Mouse (Mus musculus) liver, embryonic 14.5 days (tissue): ENCODE measurements at regions not wholly inside any gene's neighbourhood (a gene's known extent, or its start where the extent isn't known, plus 50 kb on each side); places are given as distances from the start of the nearest gene placed in this dataset.
A peak's percentile ranks its signal among the peaks of the same experiment; 100 is the strongest.

Source experiments
- ATAC-seq: fragments of 200-750 bp; cut with Nextera tagmentation; 2 replicates; pipeline ENCODE4 v1.8.0; 2017; ENCODE audit warnings: moderate number of reproducible peaks, mild to moderate bottlenecking, moderate library complexity; ENCODE audit not compliant: insufficient read depth
- DNase-seq, 3 experiments: peaks; one replicate each; pipeline ENCODE4 v3.0.0-alpha.2; 2012 to 2013; ENCODE audit warnings: low read depth in 3 of 3, low spot score in 3 of 3
- H3K27ac ChIP-seq: fragments of 300-500 bp; sonication (generic); 2 replicates; pipeline ENCODE4 v1.5.1; 2014; ENCODE audit warnings: moderate library complexity, mild to moderate bottlenecking, control low read depth, inconsistent platforms
- H3K27me3 ChIP-seq: fragments of 300-500 bp; sonication (generic); 2 replicates; pipeline ENCODE4 v1.6.1; 2014; ENCODE audit warnings: mild to moderate bottlenecking, low read length, moderate library complexity; ENCODE audit not compliant: control insufficient read depth, insufficient read depth
- H3K36me3 ChIP-seq: fragments of 300-500 bp; sonication (generic); replicated peaks from 2 replicates; pipeline ENCODE4 v1.6.1; 2014; ENCODE audit warnings: low read depth; ENCODE audit not compliant: control insufficient read depth, insufficient read depth
- H3K4me1 ChIP-seq, 2 experiments: fragments of 200-500 bp in 1 of 2; fragments of 300-500 bp in 1 of 2; sonication (generic) in 1 of 2; replicated peaks; 2 replicates each; pipeline ENCODE4 v1.6.1; 2012 to 2014; ENCODE audit warnings: antibody characterized with exemption in 1 of 2, inconsistent platforms in 1 of 2, low read length in 1 of 2; ENCODE audit not compliant: control insufficient read depth in 2 of 2, insufficient read depth in 2 of 2
- H3K4me2 ChIP-seq: fragments of 300-500 bp; sonication (generic); 2 replicates; pipeline ENCODE4 v1.6.1; 2014; ENCODE audit warnings: low read depth, mild to moderate bottlenecking, control low read depth, moderate library complexity
- H3K4me3 ChIP-seq, 2 experiments: fragments of 200-500 bp in 1 of 2; fragments of 300-500 bp in 1 of 2; sonication (generic) in 1 of 2; 2 replicates each; pipeline ENCODE4 v1.5.1; 2012 to 2014; ENCODE audit warnings: low read depth in 2 of 2, low read length in 2 of 2, mild to moderate bottlenecking in 2 of 2, control low read depth in 1 of 2, inconsistent platforms in 1 of 2, moderate library complexity in 1 of 2; ENCODE audit not compliant: insufficient read depth in 1 of 2
- H3K9ac ChIP-seq: fragments of 300-500 bp; sonication (generic); replicated peaks from 2 replicates; pipeline ENCODE4 v1.6.1; 2014; ENCODE audit warnings: mild to moderate bottlenecking, control low read depth, moderate library complexity
- H3K9me3 ChIP-seq: fragments of 300-500 bp; sonication (generic); 2 replicates; pipeline ENCODE4 v1.6.1; 2016; ENCODE audit warnings: low read length, mixed read lengths; ENCODE audit not compliant: control insufficient read depth
- CTCF ChIP-seq: IDR thresholded peaks from 2 replicates; pipeline ENCODE4 v1.5.1; 2016; ENCODE audit warnings: antibody characterized with exemption, low read depth, control low read depth
- EP300 ChIP-seq: IDR thresholded peaks from 2 replicates; pipeline ENCODE4 v1.6.1; 2016; ENCODE audit warnings: antibody characterized with exemption, low read depth
- WGBS: fragments of 180-500 bp; shearing (Covaris S2); extraction: QIAGEN DNeasy Blood & Tissue Kit; methylation state at CpG from one replicate; pipeline ENCODE4 v1.1.7; 2014; ENCODE audit not compliant: insufficient replicate concordance; 5-methylcytosine and 5-hydroxymethylcytosine counted together

GRCm38 (mm10) chr10:108040027-108040426 lies 122.0 kb upstream of the Ppp1r12a start:
- no peak for ATAC-seq
- no peaks in the 10 kb centered on the region for H3K4me1 ChIP-seq

GRCm38 (mm10) chr10:108036486-108037109 lies 124.7 kb upstream of the Otogl start:
- H3K27me3 ChIP-seq: no peaks in the 10 kb centered on the region
- no peaks in the 10 kb centered on the region for H3K36me3 ChIP-seq
- DNase-seq: no peak
- no peak for ATAC-seq
- WGBS: 47% methylated on average over 3 of the region's 3 CpGs
- H3K4me2 ChIP-seq: no peak overlapping the region
- no peak for TF ChIP-seq CTCF
- H3K9ac ChIP-seq: no peak overlapping the region
- H3K4me3 ChIP-seq: no peak overlapping the region
- H3K4me1 ChIP-seq: peaks cover 8 to 21% of the 10 kb centered on the region in 2 experiments
- H3K9me3 ChIP-seq: no peaks in the 10 kb centered on the region
- H3K27ac ChIP-seq: no peak overlapping the region

More at GRCm38 (mm10) chr10:108040027-108040426, 122.0 kb upstream of the Ppp1r12a start:
- TF ChIP-seq CTCF (no peak), EP300 (no peak)
- Histone ChIP-seq H3K27me3 (no peaks in the 10 kb centered on the region), H3K4me3 (no peak overlapping the region), H3K4me2 (no peak overlapping the region), H3K27ac (no peak overlapping the region), H3K36me3 (no peaks in the 10 kb centered on the region), H3K9me3 (no peaks in the 10 kb centered on the region), H3K9ac (no peak overlapping the region)
- no peak for DNase-seq

- H3K36me3 ChIP-seq: no peaks in the 10 kb centered on the region
- DNase-seq (no peak), ATAC-seq (no peak)
- no peak for TF ChIP-seq EP300
- no peak for TF ChIP-seq CTCF
- no peaks in the 10 kb centered on the region for H3K9me3 ChIP-seq
- no peak overlapping the region for H3K27ac ChIP-seq
- no peaks in the 10 kb centered on the region for H3K27me3 ChIP-seq
- no peak overlapping the region for H3K4me3 ChIP-seq
- no peak overlapping the region for H3K4me2 ChIP-seq
- 75% methylated on average over 3 of the region's 3 CpGs for WGBS
- peaks cover 8 to 23% of the 10 kb centered on the region in 2 experiments for H3K4me1 ChIP-seq
- H3K9ac ChIP-seq: no peak overlapping the region
These were observed 122.1 kb upstream of the Otogl start for GRCm38 (mm10) chr10:108034068-108034467.

GRCm38 (mm10) chr10:108033317-108033795 lies 121.4 kb upstream of the Otogl start:
- ATAC-seq: peak; percentile 87
- H3K4me1 ChIP-seq: peaks cover 8 to 23% of the 10 kb centered on the region in 2 experiments
- H3K4me2 ChIP-seq: peak overlapping the region; percentile 21
- peak overlapping the region; percentile 22; the same call in 1 of the 2 replicates for H3K27ac ChIP-seq
- H3K9ac ChIP-seq: no peak overlapping the region
- TF ChIP-seq CTCF (no peak), EP300 (peak; percentile 71)
- H3K4me3 ChIP-seq: no peak overlapping the region
- whole genome bisulfite sequencing: 35% methylated on average over 1 of the region's 1 CpGs
- DNase-seq: peak; percentile 45 to 64 (median 54)
- no peaks in the 10 kb centered on the region for H3K36me3 ChIP-seq
- no peaks in the 10 kb centered on the region for H3K9me3 ChIP-seq
- no peaks in the 10 kb centered on the region for H3K27me3 ChIP-seq

- ATAC-seq: no peak
- H3K36me3 ChIP-seq: no peaks in the 10 kb centered on the region
- DNase-seq: no peak
- 52% methylated on average over 2 of the region's 2 CpGs for WGBS
- H3K4me1 ChIP-seq: peaks cover 0 to 8% of the 10 kb centered on the region in 2 experiments; a peak in 1 of 4 replicates
- no peak overlapping the region for H3K4me2 ChIP-seq
- H3K9me3 ChIP-seq: no peaks in the 10 kb centered on the region
- H3K27ac ChIP-seq: no peak overlapping the region
- H3K4me3 ChIP-seq: no peak overlapping the region
- no peaks in the 10 kb centered on the region for H3K27me3 ChIP-seq
- TF ChIP-seq EP300: no peak
- TF ChIP-seq CTCF: no peak
- no peak overlapping the region for H3K9ac ChIP-seq
These were observed 115.6 kb upstream of the Otogl start for GRCm38 (mm10) chr10:108027506-108027905.
